Mouse (Mus musculus) intestine, embryonic 14.5 days (tissue): ENCODE results near the gene Acsm3. TPM values are rescaled to one million over a fixed set of nuclear protein-coding genes. Genes with fewer than 3 reads are reported as not detected.

Source experiments
- ATAC-seq: fragments of 200-750 bp; cut with Nextera tagmentation; replicated peaks from 2 replicates; pipeline ENCODE4 v1.8.0; 2017; ENCODE audit warnings: low read depth, moderate number of reproducible peaks, moderate TSS enrichment, moderate library complexity; ENCODE audit not compliant: low FRiP score, low TSS enrichment
- DNase-seq: peaks from one replicate; pipeline ENCODE4 v3.0.0-alpha.2; 2018; ENCODE audit warnings: low spot score
- H3K27ac ChIP-seq: fragments of 300-500 bp; sonication (generic); 2 replicates; pipeline ENCODE4 v1.5.1; 2014; ENCODE audit warnings: low read depth, mild to moderate bottlenecking, control low read depth
- H3K27me3 ChIP-seq: fragments of 300-500 bp; sonication (generic); replicated peaks from 2 replicates; pipeline ENCODE4 v1.6.1; 2014; ENCODE audit warnings: low read length, control low read depth; ENCODE audit not compliant: control insufficient read depth, insufficient read depth
- H3K36me3 ChIP-seq: fragments of 300-500 bp; sonication (generic); 2 replicates; pipeline ENCODE4 v1.6.1; 2014; ENCODE audit warnings: low read length, control low read depth; ENCODE audit not compliant: control insufficient read depth, insufficient read depth
- H3K4me1 ChIP-seq: fragments of 300-500 bp; sonication (generic); replicated peaks from 2 replicates; pipeline ENCODE4 v1.6.1; 2014; ENCODE audit warnings: low read length, control low read depth, mixed read lengths; ENCODE audit not compliant: control insufficient read depth, insufficient read depth
- H3K4me2 ChIP-seq: fragments of 300-500 bp; sonication (generic); 2 replicates; pipeline ENCODE4 v1.6.1; 2014; ENCODE audit warnings: low read length
- H3K4me3 ChIP-seq: fragments of 300-500 bp; sonication (generic); 2 replicates; pipeline ENCODE4 v1.5.1; 2014; ENCODE audit warnings: low read depth, low read length, control low read depth, mixed read lengths
- H3K9ac ChIP-seq: fragments of 300-500 bp; sonication (generic); 2 replicates; pipeline ENCODE4 v1.6.1; 2014; ENCODE audit warnings: mild to moderate bottlenecking, low read length
- H3K9me3 ChIP-seq: fragments of 300-500 bp; sonication (generic); 2 replicates; pipeline ENCODE4 v1.6.1; 2016; ENCODE audit warnings: low read length, control low read depth; ENCODE audit not compliant: control insufficient read depth
- WGBS: fragments of 180-500 bp; shearing (Covaris S2); extraction: QIAGEN DNeasy Blood & Tissue Kit; methylation state at CpG from one replicate; pipeline ENCODE4 v1.1.7; 2014; 5-methylcytosine and 5-hydroxymethylcytosine counted together
- polyA plus RNA-seq: library from polyadenylated mRNA; unstranded; fragments of >200 nt; fragmentation: Nextera tagmentation; extraction: Ambion mirVana; gene quantifications from 2 replicates; pipeline ENCODE4 v1.2.1, GENCODE M21; 2014

The Acsm3 gene
- polyA plus RNA-seq, 1 experiment from 2014 or later: 7.1 TPM

DNA sequence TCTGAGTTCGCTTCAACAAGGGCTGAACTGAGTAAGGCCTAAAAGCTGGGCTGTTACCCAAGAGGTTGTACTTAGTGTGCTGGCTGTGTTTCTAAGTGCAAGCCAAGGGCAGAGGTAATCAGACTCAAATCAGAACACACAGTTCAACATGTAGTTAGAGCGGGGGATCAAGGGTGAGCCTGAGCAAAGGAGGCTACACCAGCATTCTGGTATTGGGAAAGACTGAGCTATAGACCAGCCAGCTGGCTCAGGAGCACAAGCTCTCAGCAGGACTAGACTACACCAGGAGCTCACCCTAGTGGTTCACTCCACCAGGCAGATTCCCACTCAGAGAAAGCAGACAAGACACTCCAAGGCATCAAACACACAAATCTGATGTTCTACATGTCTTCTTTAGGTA lies 22.7 kb downstream of the Acsm3 start:
- H3K36me3 ChIP-seq: peaks cover 50% of the 10 kb centered on the region
- DNase-seq (no peak), ATAC-seq (no peak)
- no peak overlapping the region for H3K9ac ChIP-seq
- no peak overlapping the region for H3K4me3 ChIP-seq
- WGBS: 95% methylated on average over 2 of the region's 2 CpGs
- H3K4me2 ChIP-seq: no peak overlapping the region
- H3K27me3 ChIP-seq: no peaks in the 10 kb centered on the region
- H3K9me3 ChIP-seq: no peaks in the 10 kb centered on the region
- no peak overlapping the region for H3K27ac ChIP-seq
- H3K4me1 ChIP-seq: no peaks in the 10 kb centered on the region

GRCm38 (mm10) chr7:119784908-119785307 lies 24.2 kb downstream of the Acsm3 start:
- Histone ChIP-seq H3K4me2 (no peak overlapping the region), H3K27me3 (no peaks in the 10 kb centered on the region), H3K9ac (no peak overlapping the region), H3K9me3 (no peaks in the 10 kb centered on the region), H3K27ac (no peak overlapping the region), H3K4me1 (no peaks in the 10 kb centered on the region), H3K36me3 (peaks cover 64% of the 10 kb centered on the region), H3K4me3 (no peak overlapping the region)
- 92% methylated on average over 5 of the region's 5 CpGs for WGBS
- ATAC-seq (no peak), DNase-seq (no peak)

DNA sequence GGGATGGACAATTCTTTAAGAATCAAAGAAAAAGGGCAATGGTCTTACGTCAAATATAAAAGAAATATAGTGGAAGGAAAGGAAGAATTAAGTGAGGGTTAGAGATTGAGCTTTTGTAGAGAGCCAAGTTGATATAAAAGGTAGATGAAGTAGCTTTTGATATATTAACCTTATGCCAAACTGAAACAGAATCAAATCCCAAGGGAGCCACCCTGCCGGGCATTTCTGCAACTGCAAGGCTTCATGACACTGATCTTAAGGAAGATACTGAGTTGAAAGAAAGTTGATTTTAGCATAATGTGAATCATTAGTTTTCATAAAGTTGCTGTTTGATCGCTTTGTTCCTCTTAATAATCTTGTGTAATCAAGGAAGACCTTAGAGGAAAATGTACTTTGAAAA lies 28.3 kb downstream of the Acsm3 start:
- Histone ChIP-seq H3K4me1 (peaks cover 3% of the 10 kb centered on the region; the same call in 1 of the 2 replicates), H3K27me3 (no peaks in the 10 kb centered on the region), H3K4me2 (no peak overlapping the region), H3K9me3 (no peaks in the 10 kb centered on the region), H3K27ac (no peak overlapping the region), H3K36me3 (peaks cover 63% of the 10 kb centered on the region), H3K4me3 (no peak overlapping the region), H3K9ac (no peak overlapping the region)
- WGBS: 90% methylated on average over 3 of the region's 3 CpGs
- ATAC-seq (no peak), DNase-seq (no peak)

- WGBS: under 1% methylated on average over 53 of the region's 53 CpGs
- Histone ChIP-seq H3K9ac (peak within 1 kb of the TSS; percentile 69), H3K36me3 (peaks cover 24% of the 10 kb centered on the region), H3K4me3 (peak within 1 kb of the TSS; percentile 74), H3K27ac (peak within 1 kb of the TSS; percentile 68), H3K4me2 (peak within 1 kb of the TSS; percentile 72), H3K27me3 (no peaks in the 10 kb centered on the region), H3K4me1 (peaks cover 9% of the 10 kb centered on the region), H3K9me3 (no peaks in the 10 kb centered on the region)
- DNase-seq: peak; percentile 94
- peak; percentile 98 for ATAC-seq
These were observed 33.0 kb downstream of the Acsm3 start, which contains the start of the genes Rexo5 and Eri2 for GRCm38 (mm10) chr7:119793586-119794250. Gene Rexo5, plus strand, starts transcription at chr7:119794006. Gene Eri2, minus strand, starts transcription at chr7:119794058.

DNA sequence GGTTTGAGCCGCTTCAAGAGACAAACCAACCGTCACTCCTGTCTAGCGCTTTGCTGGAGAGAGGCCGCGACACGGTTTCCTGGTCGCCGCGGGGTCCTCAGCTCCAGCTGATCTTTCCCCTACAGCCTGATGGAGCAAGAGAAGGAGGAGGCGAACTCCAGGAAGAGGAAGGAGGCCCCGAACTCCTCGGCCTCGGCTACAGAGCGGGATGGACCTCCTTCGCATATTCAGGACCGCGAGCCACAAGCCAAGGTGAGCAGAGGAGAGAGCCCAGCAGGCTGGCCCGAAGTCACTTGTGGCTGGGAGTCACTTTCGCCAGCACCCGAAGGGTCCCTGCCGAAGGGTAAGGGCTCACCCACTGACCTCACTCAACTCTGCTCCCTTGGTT lies 33.5 kb downstream of the Acsm3 start:
- Histone ChIP-seq H3K27ac (peak overlapping the region; percentile 68), H3K4me2 (peak overlapping the region; percentile 72), H3K9ac (peak overlapping the region; percentile 69), H3K36me3 (peaks cover 19% of the 10 kb centered on the region), H3K27me3 (no peaks in the 10 kb centered on the region), H3K4me1 (peaks cover 9% of the 10 kb centered on the region), H3K9me3 (no peaks in the 10 kb centered on the region), H3K4me3 (peak overlapping the region; percentile 74)
- ATAC-seq (peak; percentile 83), DNase-seq (no peak)
- WGBS: 0% methylated on average over 21 of the region's 21 CpGs

DNA sequence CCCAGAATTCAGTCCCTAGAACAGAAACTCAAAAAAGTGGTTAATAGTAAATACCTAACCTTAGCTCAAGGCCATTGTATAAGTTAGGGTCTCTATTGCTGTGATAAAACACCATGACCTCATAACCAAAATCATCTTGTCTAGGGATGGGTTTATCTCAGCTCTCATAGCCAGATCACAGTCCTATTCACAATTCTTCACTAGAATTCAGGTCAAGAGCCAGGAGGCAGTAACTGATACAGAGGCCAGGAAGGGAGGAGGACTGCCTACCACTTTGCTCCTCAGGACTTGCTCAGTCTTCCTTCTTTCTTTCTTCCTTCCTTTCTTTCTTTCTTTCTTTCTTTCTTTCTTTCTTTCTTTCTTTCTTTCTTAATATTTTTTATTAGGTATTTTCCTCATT lies 34.6 kb downstream of the Acsm3 start:
- Histone ChIP-seq H3K4me3 (peak overlapping the region; percentile 74), H3K4me1 (peaks cover 9% of the 10 kb centered on the region), H3K27me3 (no peaks in the 10 kb centered on the region), H3K9me3 (no peaks in the 10 kb centered on the region), H3K36me3 (peaks cover 11% of the 10 kb centered on the region), H3K27ac (no peak overlapping the region), H3K4me2 (peak overlapping the region; percentile 72), H3K9ac (peak overlapping the region; percentile 32; the same call in 1 of the 2 replicates)
- DNase-seq (no peak), ATAC-seq (no peak)

DNA sequence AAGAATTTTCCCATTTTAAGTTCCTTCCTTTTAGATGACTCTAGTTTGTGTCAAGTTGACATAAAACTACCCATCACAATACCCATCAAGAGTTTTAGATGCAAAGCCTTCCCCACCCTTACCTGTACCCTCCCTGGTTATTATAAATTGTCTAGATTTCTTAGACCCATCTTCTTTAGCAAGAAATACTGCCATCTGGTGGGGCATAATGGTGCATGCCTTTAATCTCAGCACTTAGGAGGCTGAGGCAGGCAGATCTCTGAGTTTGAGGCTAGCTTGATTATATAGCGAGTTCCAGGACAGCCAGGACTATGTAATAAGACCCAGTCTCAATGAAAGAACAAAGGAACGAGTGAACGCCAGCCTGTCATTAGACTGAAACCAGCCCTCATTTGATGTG lies 39.8 kb downstream of the Acsm3 start:
- H3K27ac ChIP-seq: no peak overlapping the region
- H3K4me2 ChIP-seq: no peak overlapping the region
- WGBS: 94% methylated on average over 3 of the region's 3 CpGs
- H3K9me3 ChIP-seq: no peaks in the 10 kb centered on the region
- no peak overlapping the region for H3K9ac ChIP-seq
- DNase-seq (no peak), ATAC-seq (no peak)
- H3K36me3 ChIP-seq: peaks cover 12% of the 10 kb centered on the region
- H3K4me3 ChIP-seq: no peak overlapping the region
- H3K27me3 ChIP-seq: no peaks in the 10 kb centered on the region
- H3K4me1 ChIP-seq: no peaks in the 10 kb centered on the region

- H3K9ac ChIP-seq: no peak overlapping the region
- no peak overlapping the region for H3K4me2 ChIP-seq
- WGBS: 81% methylated on average over 3 of the region's 3 CpGs
- H3K4me3 ChIP-seq: no peak overlapping the region
- no peaks in the 10 kb centered on the region for H3K27me3 ChIP-seq
- no peaks in the 10 kb centered on the region for H3K9me3 ChIP-seq
- ATAC-seq: no peak
- DNase-seq: no peak
- no peaks in the 10 kb centered on the region for H3K4me1 ChIP-seq
- no peak overlapping the region for H3K27ac ChIP-seq
- peaks cover 17% of the 10 kb centered on the region for H3K36me3 ChIP-seq
These were observed 40.3 kb downstream of the Acsm3 start for GRCm38 (mm10) chr7:119800991-119801390.

DNA sequence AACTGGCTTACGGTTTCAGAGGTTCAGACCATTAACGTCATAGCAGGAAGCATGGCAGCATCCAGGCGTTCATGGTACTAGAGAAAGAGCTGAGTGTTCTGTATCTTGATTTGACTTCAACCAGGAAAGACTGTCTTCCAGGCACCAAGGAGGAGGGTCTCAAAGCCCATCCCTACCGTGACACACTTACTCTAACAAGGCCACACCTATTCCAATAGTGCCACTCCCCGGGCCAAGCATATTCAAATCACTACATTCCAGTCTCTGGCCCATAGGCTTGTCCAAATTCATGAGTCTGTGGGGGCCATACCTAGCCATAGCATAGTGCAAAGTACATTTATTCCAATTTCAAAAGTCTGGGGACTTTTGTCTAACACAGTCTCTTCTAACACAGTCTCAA lies 46.7 kb downstream of the Acsm3 start:
- ATAC-seq (no peak), DNase-seq (no peak)
- no peak overlapping the region for H3K27ac ChIP-seq
- H3K9me3 ChIP-seq: no peaks in the 10 kb centered on the region
- H3K27me3 ChIP-seq: no peaks in the 10 kb centered on the region
- WGBS: 91% methylated on average over 5 of the region's 5 CpGs
- no peak overlapping the region for H3K4me3 ChIP-seq
- H3K36me3 ChIP-seq: peaks cover 47% of the 10 kb centered on the region
- H3K4me1 ChIP-seq: no peaks in the 10 kb centered on the region
- no peak overlapping the region for H3K9ac ChIP-seq
- H3K4me2 ChIP-seq: no peak overlapping the region
